Mouse (Mus musculus) testis, adult 2 months (tissue): Measurements from ENCODE around the gene Lrrc45.

Experiments
- CTCF ChIP-seq: fragments of 200-500 bp; IDR thresholded peaks from 2 replicates; pipeline ENCODE4 v1.5.1; 2012; ENCODE audit warnings: low read depth, mild to moderate bottlenecking, inconsistent platforms, low read length, moderate library complexity; ENCODE audit not compliant: control insufficient read depth, insufficient read depth, insufficient replicate concordance
- POLR2A ChIP-seq: fragments of 200-500 bp; IDR thresholded peaks from 2 replicates; pipeline ENCODE4 v1.6.1; 2012; ENCODE audit warnings: low read depth, mild to moderate bottlenecking, inconsistent platforms, low read length, moderate library complexity; ENCODE audit not compliant: control insufficient read depth

GRCm38 (mm10) chr11:120711980-120712604 lies 1.6 kb upstream of the Lrrc45 start:
- TF ChIP-seq CTCF (no peak), POLR2A (no peak)
